In genomic region chr6:24586885-24587284, GRCm38 (mm10) we compare ENCODE assay signal across 8 mouse cellular contexts. TPM values are rescaled to one million over a fixed set of nuclear protein-coding genes. Genes with fewer than 3 reads are reported as not detected.
DNase-seq lines count a peak whose midpoint lies in the region; ATAC-seq lines count a peak whose summit lies in the region.
"Had no signal": no experiment of that assay in that cellular context is flagged by ENCODE, and none has a peak within 500 bp of the region (broad histone marks: within the 10 kb centered on the region; RNA-seq: fewer than 3 reads in every experiment).

No protein-coding gene starts in this region.

- no peak overlapping the region for H3K4me3 ChIP-seq in midbrain, embryonic 11.5 days (ENCODE audit: low read depth, low read length)
- H3K4me3 ChIP-seq in midbrain, embryonic 13.5 days (replicated peaks), result no peak overlapping the region

- H3K27me3 ChIP-seq in midbrain, embryonic 11.5 days (ENCODE audit: control insufficient read depth, insufficient read depth, low read length), result no peaks in the 10 kb centered on the region
- no peaks in the 10 kb centered on the region for H3K27me3 ChIP-seq in midbrain, embryonic 13.5 days

- ATAC-seq in midbrain, embryonic 11.5 days (ENCODE audit: low FRiP score), result no peak
- ATAC-seq in midbrain, embryonic 13.5 days, result no peak

- no peaks in the 10 kb centered on the region for H3K9me3 ChIP-seq in midbrain, embryonic 11.5 days (ENCODE audit: control insufficient read depth, low read length)
- no peaks in the 10 kb centered on the region for H3K9me3 ChIP-seq in midbrain, embryonic 13.5 days

- no peak overlapping the region for H3K27ac ChIP-seq in midbrain, embryonic 11.5 days (ENCODE audit: low read depth, low read length)
- no peak overlapping the region for H3K27ac ChIP-seq in midbrain, embryonic 13.5 days

- no peak overlapping the region for H3K4me2 ChIP-seq in midbrain, embryonic 11.5 days
- H3K4me2 ChIP-seq in midbrain, embryonic 13.5 days (replicated peaks), result no peak overlapping the region

- no peaks in the 10 kb centered on the region for H3K36me3 ChIP-seq in midbrain, embryonic 11.5 days (ENCODE audit: control insufficient read depth, insufficient read depth, low read length)
- H3K36me3 ChIP-seq in midbrain, embryonic 13.5 days, result no peaks in the 10 kb centered on the region

- no peak overlapping the region for H3K9ac ChIP-seq in midbrain, embryonic 11.5 days (ENCODE audit: low read length)
- no peak overlapping the region for H3K9ac ChIP-seq in midbrain, embryonic 13.5 days (replicated peaks)

- WGBS in midbrain, embryonic 11.5 days, result 46% methylated on average over 3 of the region's 3 CpGs
- 48% methylated on average over 3 of the region's 3 CpGs for WGBS in midbrain, embryonic 13.5 days

- intact Hi-C loops in heart, postnatal 25 days (cut with DNase I), result loop anchor here (2.0 kb wide), 1 partner anchor 14 kb away; no protein-coding TSS in a partner anchor
- intact Hi-C loops in left cerebral cortex, postnatal 25 days (cut with DNase I), result no loop called here

- no peaks in the 10 kb centered on the region for H3K4me1 ChIP-seq in midbrain, embryonic 11.5 days (ENCODE audit: control insufficient read depth, insufficient read depth, low read length)
- H3K4me1 ChIP-seq in midbrain, embryonic 13.5 days (replicated peaks), result no peaks in the 10 kb centered on the region; the same call in 1 of the 2 replicates

- DNase-seq in midbrain, embryonic 11.5 days (ENCODE audit: low spot score, missing footprints), result peak; percentile 75
- peak; percentile 60 for DNase-seq in fibroblast of lung, adult 2 months (ENCODE audit: low read depth)
- DNase-seq in heart, postnatal 25 days (ENCODE audit: low spot score), result peak; percentile 70
- peak; percentile 24 to 62 for DNase-seq in lung, postnatal 4 days
- no peak for DNase-seq in spleen, postnatal 10 days (ENCODE audit: low spot score in 2 of 2)
- no peak for DNase-seq in left cerebral cortex, postnatal 25 days (ENCODE audit: low spot score in 2 of 2)

RNA-seq across cellular contexts. Expression of gene Lmod2, which starts 10.7 kb away (rescaled TPM):
- polyA plus RNA-seq in midbrain, embryonic 11.5 days (2014; fragmentation: Nextera tagmentation; extraction: Ambion mirVana), result not detected in 2 replicates
- not detected in 2 replicates for polyA plus RNA-seq in midbrain, embryonic 13.5 days (2015; fragmentation: Nextera tagmentation; extraction: Ambion mirVana)
- 100 to 1,000 TPM; 681 to 701 TPM for total RNA-seq in heart, postnatal 25 days (2021)
- not detected for total RNA-seq in left cerebral cortex, postnatal 25 days (2021)
- total RNA-seq: hematopoietic stem cell, adult 5-6 weeks had no signal

RNA-seq across cellular contexts. Expression of gene Asb15, which starts 58.9 kb away (rescaled TPM):
- not detected in 2 replicates for polyA plus RNA-seq in midbrain, embryonic 11.5 days (2014; fragmentation: Nextera tagmentation; extraction: Ambion mirVana)
- polyA plus RNA-seq in midbrain, embryonic 13.5 days (2015; fragmentation: Nextera tagmentation; extraction: Ambion mirVana), result not detected in 2 replicates
- 10 to 100 TPM; 48.5 to 62.0 TPM for total RNA-seq in heart, postnatal 25 days (2021)
- total RNA-seq in left cerebral cortex, postnatal 25 days (2021), result not detected
- total RNA-seq: hematopoietic stem cell, adult 5-6 weeks had no signal

RNA-seq across cellular contexts. Expression of gene Ndufa5, which starts 59.1 kb away (rescaled TPM):
- 258 TPM in 2 replicates for polyA plus RNA-seq in midbrain, embryonic 11.5 days (2014; fragmentation: Nextera tagmentation; extraction: Ambion mirVana)
- polyA plus RNA-seq in midbrain, embryonic 13.5 days (2015; fragmentation: Nextera tagmentation; extraction: Ambion mirVana), result 360 and 376 TPM in 2 replicates
- 1,000 to 10,000 TPM; 1,436 to 1,506 TPM for total RNA-seq in heart, postnatal 25 days (2021)
- 100 to 1,000 TPM; 271 to 274 TPM for total RNA-seq in left cerebral cortex, postnatal 25 days (2021)

Comparison
In these comparisons a context has a peak if more than half of its experiments do, and no peak if none do; other contexts are left out.
1. DNase-seq: peak in midbrain, embryonic 11.5 days (single experiment), fibroblast of lung, adult 2 months (single experiment), heart, postnatal 25 days (single experiment) and lung, postnatal 4 days (2 of 2); none in spleen, postnatal 10 days (0 of 2) and left cerebral cortex, postnatal 25 days (0 of 2).
2. RNA of gene Lmod2, which starts 10.7 kb away (total RNA-seq): 681 to 701 TPM in heart, postnatal 25 days; not detected in left cerebral cortex, postnatal 25 days; every median in the first group is over 100 times any median in the second.
3. RNA of gene Asb15, which starts 58.9 kb away (total RNA-seq): 48.5 to 62.0 TPM in heart, postnatal 25 days; not detected in left cerebral cortex, postnatal 25 days; every median in the first group is over 10 times any median in the second.
4. RNA of gene Ndufa5, which starts 59.1 kb away (total RNA-seq): 1,436 to 1,506 TPM in heart, postnatal 25 days; 271 to 274 TPM in left cerebral cortex, postnatal 25 days; every median in the first group is over 4 times any median in the second.